Comparison of ENCODE assay signal across 8 mouse cellular contexts in the genomic region with DNA sequence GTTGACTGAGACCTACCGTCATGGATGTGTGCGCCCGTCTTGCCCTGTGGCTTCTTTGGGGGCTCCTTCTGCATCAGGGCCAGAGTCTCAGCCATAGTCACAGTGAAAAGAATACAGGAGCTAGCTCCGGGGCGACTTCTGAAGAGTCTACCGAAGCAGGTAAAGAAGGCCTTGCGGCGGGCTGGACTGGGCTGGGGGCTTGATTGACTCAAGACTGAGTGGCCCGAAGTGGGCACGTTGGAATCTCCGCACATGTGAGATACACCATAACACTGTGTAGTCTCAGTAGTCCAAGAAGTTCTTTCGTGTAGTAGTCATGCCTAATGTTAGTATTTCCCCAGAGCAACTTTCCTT. TPM values are rescaled to one million over a fixed set of nuclear protein-coding genes. Genes with fewer than 3 reads are reported as not detected.
DNase-seq lines count a peak whose midpoint lies in the region; ATAC-seq and TF ChIP-seq lines count a peak whose summit lies in the region.

No protein-coding gene starts in this region.

- H3K27ac ChIP-seq in cerebellum, adult 2 months (ENCODE audit: insufficient read depth, low read length): peak overlapping the region; percentile 73; the same call in 1 of the 2 replicates
- H3K27ac ChIP-seq in testis, adult 2 months (ENCODE audit: control insufficient read depth, insufficient read depth, low read depth, low read length): peak overlapping the region; percentile 88
- peak overlapping the region; percentile 27; the same call in 1 of the 2 replicates for H3K27ac ChIP-seq in limb, embryonic 15.5 days
- H3K27ac ChIP-seq in stomach, postnatal 0 days (replicated peaks): peak overlapping the region; percentile 49; the same call in 1 of the 2 replicates

- ATAC-seq in limb, embryonic 15.5 days (ENCODE audit: insufficient number of reproducible peaks, low FRiP score, low TSS enrichment, low read depth): no peak
- ATAC-seq in stomach, postnatal 0 days (ENCODE audit: low FRiP score, low TSS enrichment): no peak

- no peaks in the 10 kb centered on the region for H3K36me3 ChIP-seq in testis, adult 2 months (ENCODE audit: control insufficient read depth, insufficient read depth, low read length)
- H3K36me3 ChIP-seq in limb, embryonic 15.5 days: no peaks in the 10 kb centered on the region
- no peaks in the 10 kb centered on the region for H3K36me3 ChIP-seq in stomach, postnatal 0 days (ENCODE audit: control insufficient read depth, insufficient read depth, low read length)

- H3K4me1 ChIP-seq in cerebellum, adult 2 months (ENCODE audit: control insufficient read depth, insufficient read depth, low read length): peaks cover 8% of the 10 kb centered on the region; the same call in 1 of the 2 replicates
- peaks cover 11% of the 10 kb centered on the region for H3K4me1 ChIP-seq in testis, adult 2 months (ENCODE audit: control insufficient read depth, insufficient read depth, low read length)
- H3K4me1 ChIP-seq in limb, embryonic 15.5 days: peaks cover 17% of the 10 kb centered on the region
- H3K4me1 ChIP-seq in stomach, postnatal 0 days (replicated peaks; ENCODE audit: control insufficient read depth, insufficient read depth): peaks cover 7% of the 10 kb centered on the region; the same call in 1 of the 2 replicates

- peak overlapping the region; percentile 63 for H3K9ac ChIP-seq in limb, embryonic 15.5 days
- peak overlapping the region; percentile 78 for H3K9ac ChIP-seq in stomach, postnatal 0 days (ENCODE audit: low read length)

- H3K9me3 ChIP-seq in limb, embryonic 15.5 days: no peaks in the 10 kb centered on the region
- no peaks in the 10 kb centered on the region for H3K9me3 ChIP-seq in stomach, postnatal 0 days (ENCODE audit: control insufficient read depth, low read length)

- H3K27me3 ChIP-seq in cerebellum, adult 2 months (ENCODE audit: control insufficient read depth, insufficient read depth, low read length): no peaks in the 10 kb centered on the region
- no peaks in the 10 kb centered on the region for H3K27me3 ChIP-seq in testis, adult 2 months (ENCODE audit: control insufficient read depth, insufficient read depth, low read length)
- no peaks in the 10 kb centered on the region for H3K27me3 ChIP-seq in limb, embryonic 15.5 days
- H3K27me3 ChIP-seq in stomach, postnatal 0 days (ENCODE audit: control insufficient read depth, insufficient read depth, low read length): no peaks in the 10 kb centered on the region

- H3K4me2 ChIP-seq in limb, embryonic 15.5 days: peak overlapping the region; percentile 82
- H3K4me2 ChIP-seq in stomach, postnatal 0 days (replicated peaks; ENCODE audit: low read depth): peak overlapping the region; percentile 84

- TF ChIP-seq EP300 in stomach, postnatal 0 days (optimal IDR thresholded peaks at IDR 0.05): no peak

- no peak for TF ChIP-seq CTCF in cerebellum, adult 2 months (IDR thresholded peaks at IDR 0.05; ENCODE audit: borderline replicate concordance, insufficient read depth, low read depth, low read length)
- no peak for TF ChIP-seq CTCF in testis, adult 2 months (IDR thresholded peaks at IDR 0.05; ENCODE audit: control insufficient read depth, insufficient read depth, insufficient replicate concordance, low read depth, low read length)
- no peak for TF ChIP-seq CTCF in stomach, postnatal 0 days (IDR thresholded peaks at IDR 0.05; ENCODE audit: low read depth)

- no peak for DNase-seq in cerebellum, adult 2 months
- no peak for DNase-seq in cerebellum, adult 18-20 months
- no peak for DNase-seq in testis, postnatal 10 days (ENCODE audit: low spot score)
- DNase-seq in stomach, postnatal 0 days (ENCODE audit: low spot score): no peak
- DNase-seq in layer of hippocampus, adult 9-11 months: no peak
- DNase-seq in gastrocnemius, adult 8-10 months (ENCODE audit: low spot score in 2 of 2): no peak

- TF ChIP-seq POLR2A in cerebellum, adult 2 months (IDR thresholded peaks at IDR 0.05; ENCODE audit: borderline replicate concordance, insufficient read depth, low read length): no peak
- TF ChIP-seq POLR2A in testis, adult 2 months (IDR thresholded peaks at IDR 0.05; ENCODE audit: control insufficient read depth, low read depth, low read length): no peak

- H3K4me3 ChIP-seq in cerebellum, adult 2 months (replicated peaks; ENCODE audit: insufficient read depth, low read depth, low read length): peak overlapping the region; percentile 60
- peak overlapping the region; percentile 98 for H3K4me3 ChIP-seq in testis, adult 2 months (ENCODE audit: control insufficient read depth, low read depth, low read length)
- peak overlapping the region; percentile 86 for H3K4me3 ChIP-seq in limb, embryonic 15.5 days
- H3K4me3 ChIP-seq in stomach, postnatal 0 days (ENCODE audit: low read depth, low read length): peak overlapping the region; percentile 79

- 6% methylated on average over 12 of the region's 12 CpGs for WGBS in cerebellum, adult 2 months
- WGBS in limb, embryonic 15.5 days: 5% methylated on average over 12 of the region's 12 CpGs
- 6% methylated on average over 12 of the region's 12 CpGs for WGBS in stomach, postnatal 0 days

RNA-seq across cellular contexts. Expression of a gene that starts 0.8 kb away (rescaled TPM):
- 84.9 and 87.5 TPM in 2 replicates for polyA plus RNA-seq in cerebellum, adult 2 months (2012; rRNA removed)
- 127 and 130 TPM in 2 replicates for polyA plus RNA-seq in testis, adult 2 months (2012; rRNA removed)
- 33.5 and 38.5 TPM in 2 replicates for polyA plus RNA-seq in limb, embryonic 15.5 days (2015; fragmentation: Nextera tagmentation; extraction: Ambion mirVana)
- 26.4 and 29.5 TPM in 2 replicates for polyA plus RNA-seq in stomach, postnatal 0 days (2015; fragmentation: Nextera tagmentation; extraction: Ambion mirVana)
- 100 to 1,000 TPM; 159 to 172 (median 166) TPM for total RNA-seq in gastrocnemius, adult 8-10 months (2022)

RNA-seq across cellular contexts. Expression of a gene that starts 12.5 kb away (rescaled TPM):
- 71.1 and 87.6 TPM in 2 replicates for polyA plus RNA-seq in cerebellum, adult 2 months (2012; rRNA removed)
- polyA plus RNA-seq in testis, adult 2 months (2012; rRNA removed): 11.2 and 13.2 TPM in 2 replicates
- 65.2 and 76.2 TPM in 2 replicates for polyA plus RNA-seq in limb, embryonic 15.5 days (2015; fragmentation: Nextera tagmentation; extraction: Ambion mirVana)
- polyA plus RNA-seq in stomach, postnatal 0 days (2015; fragmentation: Nextera tagmentation; extraction: Ambion mirVana): 52.1 and 53.1 TPM in 2 replicates
- 10 to 100 TPM in 3 of 4 experiments, 1 to 10 TPM in 1; 8.9 to 14.8 (median 11.5) TPM for total RNA-seq in gastrocnemius, adult 8-10 months (2022)

RNA-seq across cellular contexts. Expression of a gene that starts 58.4 kb away (rescaled TPM):
- 32.9 and 35.2 TPM in 2 replicates for polyA plus RNA-seq in cerebellum, adult 2 months (2012; rRNA removed)
- 304 and 321 TPM in 2 replicates for polyA plus RNA-seq in testis, adult 2 months (2012; rRNA removed)
- 92.5 and 97.2 TPM in 2 replicates for polyA plus RNA-seq in limb, embryonic 15.5 days (2015; fragmentation: Nextera tagmentation; extraction: Ambion mirVana)
- 88.2 and 89.6 TPM in 2 replicates for polyA plus RNA-seq in stomach, postnatal 0 days (2015; fragmentation: Nextera tagmentation; extraction: Ambion mirVana)
- total RNA-seq in gastrocnemius, adult 8-10 months (2022): 10 to 100 TPM; 22.9 to 25.7 (median 25.0) TPM

RNA-seq across cellular contexts. Expression of a gene that starts 58.4 kb away (rescaled TPM):
- polyA plus RNA-seq in cerebellum, adult 2 months (2012; rRNA removed): 19.0 and 20.2 TPM in 2 replicates
- polyA plus RNA-seq in testis, adult 2 months (2012; rRNA removed): 126 and 133 TPM in 2 replicates
- 29.2 and 30.8 TPM in 2 replicates for polyA plus RNA-seq in limb, embryonic 15.5 days (2015; fragmentation: Nextera tagmentation; extraction: Ambion mirVana)
- 12.1 and 12.3 TPM in 2 replicates for polyA plus RNA-seq in stomach, postnatal 0 days (2015; fragmentation: Nextera tagmentation; extraction: Ambion mirVana)
- total RNA-seq in gastrocnemius, adult 8-10 months (2022): 10 to 100 TPM; 22.1 to 29.8 (median 24.3) TPM

Comparison
In these comparisons a context has a peak if more than half of its experiments do, and no peak if none do; other contexts are left out.
1. H3K27ac ChIP-seq: peak in every context shown above with its lines; median percentile 88 in testis, adult 2 months; 73 in cerebellum, adult 2 months; 49 in stomach, postnatal 0 days; 27 in limb, embryonic 15.5 days.